Mouse (Mus musculus) ES-Bruce4 (cell line): Measurements from ENCODE around the gene Naa35. TPM values are rescaled to one million over a fixed set of nuclear protein-coding genes. Genes with fewer than 3 reads are reported as not detected.

Experiments used
- H3K27ac ChIP-seq: 2 replicates; pipeline ENCODE4 v1.5.1; 2012; ENCODE audit warnings: low read length, inconsistent platforms; ENCODE audit not compliant: insufficient read depth
- H3K27me3 ChIP-seq: 2 replicates; pipeline ENCODE4 v1.6.1; 2012; ENCODE audit warnings: mild to moderate bottlenecking, low read length, inconsistent platforms; ENCODE audit not compliant: control insufficient read depth, poor library complexity, insufficient read depth, severe bottlenecking
- H3K36me3 ChIP-seq: 2 replicates; pipeline ENCODE4 v1.6.1; 2012; ENCODE audit warnings: inconsistent platforms, mild to moderate bottlenecking, low read length, moderate library complexity; ENCODE audit not compliant: control insufficient read depth, poor library complexity, insufficient read depth, severe bottlenecking
- H3K4me1 ChIP-seq: one replicate; pipeline ENCODE4 v1.8.1; 2011; ENCODE audit warnings: low read length; ENCODE audit not compliant: control insufficient read depth, insufficient read depth
- H3K4me3 ChIP-seq: 2 replicates; pipeline ENCODE4 v1.5.1; 2011; ENCODE audit warnings: low read depth, mild to moderate bottlenecking, low read length
- H3K9ac ChIP-seq: 2 replicates; pipeline ENCODE4 v1.6.1; 2012; ENCODE audit warnings: low read depth, mild to moderate bottlenecking, inconsistent platforms; ENCODE audit not compliant: poor library complexity, severe bottlenecking
- H3K9me3 ChIP-seq: replicated peaks from 2 replicates; pipeline ENCODE4 v1.6.1; 2012; ENCODE audit warnings: mild to moderate bottlenecking, low read length, inconsistent platforms; ENCODE audit not compliant: control insufficient read depth, poor library complexity, insufficient read depth, severe bottlenecking
- CTCF ChIP-seq: IDR thresholded peaks from one replicate; pipeline ENCODE4 v1.8.1; 2011; ENCODE audit warnings: low read depth, low read length
- EP300 ChIP-seq: IDR thresholded peaks from 2 replicates; pipeline ENCODE4 v1.6.1; 2011; ENCODE audit warnings: low read depth, low read length; ENCODE audit not compliant: insufficient read depth
- POLR2A ChIP-seq: IDR thresholded peaks from one replicate; pipeline ENCODE4 v1.8.1; 2011; ENCODE audit warnings: low read length; ENCODE audit not compliant: insufficient read depth
- polyA plus RNA-seq: library from polyadenylated mRNA; stranded (reverse); fragments of >200 nt; gene quantifications from 2 replicates; pipeline ENCODE4 v1.2.4, GENCODE M21; 2011; ENCODE audit warnings: low read depth; ENCODE audit not compliant: missing spikeins, insufficient read depth, insufficient read length

Gene Naa35
- polyA plus RNA-seq, 1 experiment = 143 TPM

DNA sequence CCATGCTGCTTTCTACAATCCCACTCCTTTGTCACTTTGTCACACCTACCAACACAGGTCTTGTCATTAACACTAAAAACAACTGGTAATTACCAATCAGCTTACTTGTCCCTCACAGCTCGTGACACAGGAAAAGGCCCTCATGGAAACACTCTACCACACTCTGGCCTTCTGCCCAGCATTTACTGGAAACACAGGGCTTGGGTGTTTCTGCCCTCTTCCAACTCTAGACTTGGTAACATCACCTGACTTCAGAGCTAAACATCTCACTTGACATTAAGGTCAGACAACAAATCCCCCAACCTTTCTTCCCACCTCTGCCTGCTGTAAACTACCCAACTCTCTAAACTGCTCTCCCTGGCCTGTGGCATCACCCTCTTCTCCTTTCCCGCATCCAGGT, 38.0 kb upstream of the Naa35 start:
- no peak overlapping the region for H3K27ac ChIP-seq
- H3K9ac ChIP-seq = no peak overlapping the region
- H3K4me1 ChIP-seq = no peaks in the 10 kb centered on the region
- no peak overlapping the region for H3K4me3 ChIP-seq
- no peaks in the 10 kb centered on the region for H3K27me3 ChIP-seq
- no peak for TF ChIP-seq CTCF
- no peak for TF ChIP-seq POLR2A
- TF ChIP-seq EP300 = no peak
- no peaks in the 10 kb centered on the region for H3K36me3 ChIP-seq
- no peaks in the 10 kb centered on the region for H3K9me3 ChIP-seq

DNA sequence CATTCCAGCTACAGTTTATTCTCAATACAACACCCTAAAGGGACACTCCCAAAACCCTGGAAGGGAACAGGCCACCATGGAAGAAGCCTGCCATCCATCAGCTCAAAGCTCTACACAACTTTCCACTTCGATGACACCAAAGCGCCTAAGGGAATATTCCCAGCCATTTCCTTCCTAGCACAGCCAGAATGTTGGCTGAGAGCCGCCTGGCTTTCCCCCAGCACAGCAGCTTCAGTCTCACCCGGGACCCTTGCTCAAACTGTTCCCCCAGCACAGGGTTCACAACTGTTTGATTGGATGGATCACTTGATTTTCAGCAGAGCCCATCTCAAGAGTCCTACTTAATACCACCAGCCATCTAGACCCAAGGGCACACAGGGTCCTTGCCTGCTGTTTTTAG, 37.3 kb upstream of the Naa35 start:
- no peak overlapping the region for H3K27ac ChIP-seq
- no peaks in the 10 kb centered on the region for H3K27me3 ChIP-seq
- H3K9ac ChIP-seq = no peak overlapping the region
- no peaks in the 10 kb centered on the region for H3K9me3 ChIP-seq
- no peak overlapping the region for H3K4me3 ChIP-seq
- TF ChIP-seq POLR2A (no peak), CTCF (no peak), EP300 (no peak)
- H3K4me1 ChIP-seq = no peaks in the 10 kb centered on the region
- no peaks in the 10 kb centered on the region for H3K36me3 ChIP-seq

DNA sequence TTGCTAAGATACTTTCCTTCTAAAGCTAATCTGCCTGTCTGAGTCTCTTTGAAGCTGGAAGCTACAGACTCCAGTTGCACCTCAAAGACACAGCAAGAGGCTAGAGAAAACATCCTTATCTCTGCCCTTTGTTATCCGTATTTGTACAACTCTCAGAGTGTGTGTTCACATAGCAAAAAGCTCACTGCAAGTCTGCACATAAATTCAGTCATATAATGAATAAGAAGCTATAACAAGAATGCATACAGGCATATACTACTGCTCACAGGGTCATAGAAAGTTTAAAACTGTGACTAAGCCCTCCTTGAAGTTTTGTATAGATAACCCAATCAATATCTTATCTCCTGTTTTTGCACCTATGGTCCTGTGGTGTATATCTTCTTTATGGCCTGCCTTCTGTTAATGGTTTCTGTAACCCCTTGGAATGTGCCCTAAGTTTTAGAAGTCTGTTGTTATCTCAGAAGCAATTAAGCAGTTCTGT, 35.7 kb upstream of the Naa35 start:
- H3K4me3 ChIP-seq = no peak overlapping the region
- TF ChIP-seq CTCF (no peak), EP300 (no peak), POLR2A (no peak)
- H3K9ac ChIP-seq = no peak overlapping the region
- H3K4me1 ChIP-seq = no peaks in the 10 kb centered on the region
- no peaks in the 10 kb centered on the region for H3K27me3 ChIP-seq
- H3K9me3 ChIP-seq = no peaks in the 10 kb centered on the region
- H3K27ac ChIP-seq = no peak overlapping the region
- no peaks in the 10 kb centered on the region for H3K36me3 ChIP-seq

DNA sequence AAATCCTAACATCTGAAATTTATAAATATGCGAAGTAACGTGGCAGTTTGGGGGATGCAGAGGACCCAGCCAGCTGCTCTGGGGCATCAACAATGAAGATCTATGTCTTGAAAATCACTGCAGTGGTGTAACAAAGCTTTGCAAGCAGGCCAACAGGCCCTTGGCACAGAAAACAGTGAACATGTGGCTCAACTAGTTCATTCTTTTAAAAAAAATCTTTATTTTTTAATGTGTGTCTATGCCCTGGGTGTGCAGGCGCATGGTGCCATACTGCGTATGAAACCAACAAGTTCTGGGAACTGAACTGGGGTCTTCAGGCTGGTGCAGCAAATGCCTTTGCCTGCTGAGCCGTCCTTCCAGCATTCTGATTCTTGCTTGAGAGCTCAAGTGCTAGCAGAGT, 32.8 kb upstream of the Naa35 start:
- no peaks in the 10 kb centered on the region for H3K27me3 ChIP-seq
- TF ChIP-seq EP300 = no peak
- TF ChIP-seq CTCF = no peak
- TF ChIP-seq POLR2A = no peak
- no peak overlapping the region for H3K27ac ChIP-seq
- no peaks in the 10 kb centered on the region for H3K36me3 ChIP-seq
- no peaks in the 10 kb centered on the region for H3K4me1 ChIP-seq
- H3K9me3 ChIP-seq = no peaks in the 10 kb centered on the region
- H3K9ac ChIP-seq = no peak overlapping the region
- H3K4me3 ChIP-seq = no peak overlapping the region

DNA sequence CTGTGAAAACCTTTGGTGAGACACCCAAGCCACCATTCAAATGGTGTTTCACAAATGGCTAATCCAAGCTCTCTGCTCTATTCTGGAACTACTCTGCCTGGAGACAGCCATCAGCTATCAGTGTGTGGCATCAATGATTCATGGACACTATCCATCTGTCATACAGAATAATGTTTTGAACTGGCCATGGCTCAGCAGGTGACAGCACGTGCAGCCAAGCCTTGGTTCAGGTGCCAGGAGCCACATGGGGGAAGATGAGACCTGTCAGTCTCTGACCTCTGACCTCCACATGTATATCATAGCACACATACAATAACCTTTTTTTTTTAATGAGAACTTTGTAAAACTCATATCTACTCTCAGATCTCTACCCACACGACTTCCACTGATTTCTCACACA, 32.3 kb upstream of the Naa35 start:
- H3K9ac ChIP-seq = no peak overlapping the region
- TF ChIP-seq EP300 (no peak), CTCF (no peak), POLR2A (no peak)
- H3K27me3 ChIP-seq = no peaks in the 10 kb centered on the region
- H3K27ac ChIP-seq = no peak overlapping the region
- no peaks in the 10 kb centered on the region for H3K36me3 ChIP-seq
- H3K4me3 ChIP-seq = no peak overlapping the region
- no peaks in the 10 kb centered on the region for H3K4me1 ChIP-seq
- no peaks in the 10 kb centered on the region for H3K9me3 ChIP-seq

DNA sequence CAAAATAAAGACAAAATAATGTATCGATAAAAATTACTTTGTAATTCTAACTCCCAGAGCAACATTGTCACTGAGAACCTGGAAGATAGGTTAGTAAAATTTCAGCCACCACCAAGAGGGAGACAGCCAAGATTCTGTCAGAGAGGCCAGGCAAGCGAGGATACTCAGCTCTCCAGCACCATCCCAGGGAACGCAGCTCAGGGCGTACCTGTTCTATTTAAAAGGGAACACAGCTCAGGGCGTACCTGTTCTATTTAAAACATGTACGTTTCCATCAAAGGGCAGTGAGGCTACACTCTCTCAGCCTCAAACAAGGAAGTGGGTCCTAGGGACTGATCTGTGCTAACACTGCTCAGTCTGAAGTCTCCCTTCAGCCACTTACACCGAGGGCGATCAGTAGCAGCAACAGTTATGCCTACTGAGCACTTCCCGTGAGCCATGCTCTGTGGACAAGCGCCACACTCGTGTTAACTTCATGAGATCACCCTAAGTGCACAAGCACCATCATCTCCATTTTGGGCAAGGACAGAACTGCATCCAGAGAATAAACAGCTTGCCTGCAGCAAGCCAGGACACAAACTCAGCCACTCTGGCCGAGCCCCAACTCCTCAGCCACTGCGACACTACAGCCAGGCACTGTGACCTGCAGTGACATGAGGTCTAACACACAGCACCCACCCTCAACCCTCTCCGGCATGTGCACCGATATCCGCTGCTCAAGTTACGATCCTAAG, 30.1 kb upstream of the Naa35 start:
- no peak overlapping the region for H3K9ac ChIP-seq
- no peaks in the 10 kb centered on the region for H3K9me3 ChIP-seq
- H3K27ac ChIP-seq = no peak overlapping the region
- H3K36me3 ChIP-seq = no peaks in the 10 kb centered on the region
- H3K27me3 ChIP-seq = no peaks in the 10 kb centered on the region
- no peak for TF ChIP-seq POLR2A
- TF ChIP-seq EP300 = no peak
- no peak for TF ChIP-seq CTCF
- H3K4me3 ChIP-seq = no peak overlapping the region
- H3K4me1 ChIP-seq = no peaks in the 10 kb centered on the region
